Mouse (Mus musculus) small intestine, adult 2 months (tissue): Measurements from ENCODE around the gene Bola2.

Source experiments
- CTCF ChIP-seq: fragments of 200-500 bp; IDR thresholded peaks from 2 replicates; pipeline ENCODE4 v1.5.1; 2012; ENCODE audit warnings: low read depth, mild to moderate bottlenecking, control low read depth, inconsistent platforms, low read length, moderate library complexity, mixed read lengths; ENCODE audit not compliant: insufficient replicate concordance, insufficient read length; ENCODE audit errors: extremely low read depth
- POLR2A ChIP-seq: fragments of 200-500 bp; IDR thresholded peaks from 2 replicates; pipeline ENCODE4 v1.6.1; 2012; ENCODE audit warnings: low read depth, mild to moderate bottlenecking, control low read depth, inconsistent platforms, low read length, moderate library complexity

GRCm38 (mm10) chr7:126702861-126703756, 7.9 kb downstream of the Bola2 start:
- TF ChIP-seq CTCF, result no peak
- TF ChIP-seq POLR2A, result no peak; the same call in 1 of the 2 replicates
